Comparison of ENCODE assay signal across 27 mouse cellular contexts in the genomic region with DNA sequence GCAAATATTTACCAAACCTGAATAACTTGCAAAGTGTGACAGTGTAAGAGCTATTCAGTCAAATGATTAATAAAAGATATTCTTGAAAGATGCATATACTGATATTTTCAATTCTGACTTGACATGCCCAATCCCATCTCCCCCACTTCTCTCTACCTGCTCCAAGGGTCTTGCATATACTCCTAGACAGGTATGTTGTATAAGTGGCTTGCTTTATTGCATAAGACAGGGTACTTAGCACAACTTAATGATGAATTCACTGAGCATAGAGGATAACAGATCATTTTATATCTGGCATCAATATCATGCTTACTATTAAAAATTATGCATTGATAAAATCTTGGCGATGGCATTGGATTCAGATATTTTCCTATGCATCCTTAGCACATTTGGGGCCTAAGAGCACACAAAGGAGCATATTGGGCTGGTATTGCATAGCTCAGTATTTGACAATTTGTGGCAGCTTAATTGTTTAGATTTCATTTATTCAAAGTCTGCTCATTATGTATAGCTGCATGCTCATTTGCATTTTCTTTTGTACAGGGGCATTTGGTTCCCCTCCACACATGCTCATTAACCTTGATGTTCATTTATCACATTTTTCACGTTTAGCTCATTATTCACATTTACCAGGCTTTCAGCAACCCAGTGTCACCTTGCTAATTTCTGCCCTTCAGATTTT.
DNase-seq lines count a peak whose midpoint lies in the region; ATAC-seq and TF ChIP-seq lines count a peak whose summit lies in the region.
"Had no signal": no experiment of that assay in that cellular context is flagged by ENCODE, and none has a peak within 500 bp of the region (broad histone marks: within the 10 kb centered on the region; RNA-seq: fewer than 3 reads in every experiment).

No protein-coding gene starts in this region.

- WGBS in hindbrain, embryonic 12.5 days = 47% methylated on average over 2 of the region's 2 CpGs
- WGBS in hindbrain, embryonic 10.5 days = 72% methylated on average over 2 of the region's 2 CpGs
- WGBS in neural tube, embryonic 12.5 days = 66% methylated on average over 2 of the region's 2 CpGs
- WGBS in neural tube, embryonic 15.5 days = 41% methylated on average over 2 of the region's 2 CpGs
- 14% methylated on average over 2 of the region's 2 CpGs for WGBS in forebrain, embryonic 15.5 days
- WGBS in kidney, adult 2 months = 69% methylated on average over 2 of the region's 2 CpGs

- TF ChIP-seq POLR2A in kidney, adult 2 months (IDR thresholded peaks at IDR 0.05; ENCODE audit: low read depth, low read length) = no peak

- no peak overlapping the region for H3K27ac ChIP-seq in hindbrain, embryonic 12.5 days
- H3K27ac ChIP-seq in hindbrain, embryonic 10.5 days = no peak overlapping the region
- H3K27ac ChIP-seq in neural tube, embryonic 12.5 days = no peak overlapping the region
- H3K27ac ChIP-seq in neural tube, embryonic 15.5 days (replicated peaks) = no peak overlapping the region
- peak overlapping the region; percentile 48 for H3K27ac ChIP-seq in forebrain, embryonic 15.5 days (replicated peaks)
- no peak overlapping the region for H3K27ac ChIP-seq in kidney, adult 2 months (ENCODE audit: insufficient read depth, low read depth, low read length)
- H3K27ac ChIP-seq: embryonic facial prominence, embryonic 12.5 days; hindbrain, embryonic 15.5 days; intestine, embryonic 15.5 days; kidney, postnatal 0 days; limb, embryonic 10.5 days; limb, embryonic 15.5 days; liver, embryonic 13.5 days; macrophage; stomach, embryonic 15.5 days had no signal

- no peak for DNase-seq in hindbrain, embryonic 10.5 days (ENCODE audit: low spot score)
- no peak for DNase-seq in kidney, adult 2 months
- DNase-seq in layer of hippocampus, postnatal 10 days (ENCODE audit: low spot score in 2 of 2) = no peak
- DNase-seq: adrenal gland, postnatal 14 days; cerebellum, adult 11-12 months; cerebellum, adult 9-11 months; embryo, embryonic 11 days; heart, postnatal 14 days; kidney, adult 8-10 months; kidney, postnatal 4 days; liver, embryonic 13.5 days; lung, adult 18-20 months; right cerebral cortex, postnatal 14 days had no signal

- H3K4me1 ChIP-seq in hindbrain, embryonic 12.5 days = 0 out of 2 replicates have a peak, but pooled peaks cover 4% of the 10 kb centered on the region
- no peaks in the 10 kb centered on the region for H3K4me1 ChIP-seq in hindbrain, embryonic 10.5 days (replicated peaks)
- H3K4me1 ChIP-seq in neural tube, embryonic 12.5 days = no peaks in the 10 kb centered on the region
- H3K4me1 ChIP-seq in neural tube, embryonic 15.5 days = no peaks in the 10 kb centered on the region
- peaks cover 18% of the 10 kb centered on the region for H3K4me1 ChIP-seq in forebrain, embryonic 15.5 days
- H3K4me1 ChIP-seq in kidney, adult 2 months (ENCODE audit: control insufficient read depth, insufficient read depth, low read length) = no peaks in the 10 kb centered on the region
- H3K4me1 ChIP-seq: embryonic facial prominence, embryonic 12.5 days; hindbrain, embryonic 15.5 days; intestine, embryonic 15.5 days; limb, embryonic 10.5 days; limb, embryonic 15.5 days; liver, embryonic 13.5 days; stomach, embryonic 15.5 days had no signal

- ATAC-seq in hindbrain, embryonic 12.5 days (ENCODE audit: low FRiP score) = peak; percentile 81
- ATAC-seq in neural tube, embryonic 12.5 days (ENCODE audit: low FRiP score, low read depth) = peak; percentile 44; the same call in 1 of the 2 replicates
- no peak for ATAC-seq in neural tube, embryonic 15.5 days (ENCODE audit: low FRiP score)
- peak; percentile 85 for ATAC-seq in forebrain, embryonic 15.5 days (replicated peaks)
- ATAC-seq: CD4-positive, CD25-positive, alpha-beta regulatory T cell, adult 4 months; intestine, embryonic 15.5 days; lung, postnatal 0 days had no signal

- H3K9ac ChIP-seq in hindbrain, embryonic 12.5 days = no peak overlapping the region
- no peak overlapping the region for H3K9ac ChIP-seq in neural tube, embryonic 12.5 days
- H3K9ac ChIP-seq in neural tube, embryonic 15.5 days (replicated peaks) = no peak overlapping the region
- H3K9ac ChIP-seq in forebrain, embryonic 15.5 days (replicated peaks) = no peak overlapping the region
- H3K9ac ChIP-seq: embryonic facial prominence, embryonic 12.5 days; hindbrain, embryonic 15.5 days; intestine, embryonic 15.5 days; limb, embryonic 15.5 days; liver, embryonic 13.5 days; stomach, embryonic 15.5 days had no signal

- no peaks in the 10 kb centered on the region for H3K27me3 ChIP-seq in hindbrain, embryonic 12.5 days
- no peaks in the 10 kb centered on the region for H3K27me3 ChIP-seq in hindbrain, embryonic 10.5 days (ENCODE audit: insufficient read depth, poor library complexity, severe bottlenecking)
- H3K27me3 ChIP-seq in neural tube, embryonic 12.5 days (replicated peaks) = no peaks in the 10 kb centered on the region
- no peaks in the 10 kb centered on the region for H3K27me3 ChIP-seq in neural tube, embryonic 15.5 days (replicated peaks)
- H3K27me3 ChIP-seq in forebrain, embryonic 15.5 days = no peaks in the 10 kb centered on the region
- no peaks in the 10 kb centered on the region for H3K27me3 ChIP-seq in kidney, adult 2 months (replicated peaks; ENCODE audit: control insufficient read depth, insufficient read depth, low read length)
- H3K27me3 ChIP-seq: embryonic facial prominence, embryonic 12.5 days; hindbrain, embryonic 15.5 days; intestine, embryonic 15.5 days; limb, embryonic 15.5 days; liver, embryonic 13.5 days; stomach, embryonic 15.5 days had no signal

- no peaks in the 10 kb centered on the region for H3K36me3 ChIP-seq in hindbrain, embryonic 12.5 days
- H3K36me3 ChIP-seq in hindbrain, embryonic 10.5 days = no peaks in the 10 kb centered on the region
- H3K36me3 ChIP-seq in neural tube, embryonic 12.5 days = no peaks in the 10 kb centered on the region
- no peaks in the 10 kb centered on the region for H3K36me3 ChIP-seq in neural tube, embryonic 15.5 days
- H3K36me3 ChIP-seq in forebrain, embryonic 15.5 days = no peaks in the 10 kb centered on the region
- no peaks in the 10 kb centered on the region for H3K36me3 ChIP-seq in kidney, adult 2 months (ENCODE audit: control insufficient read depth, insufficient read depth, low read length)
- H3K36me3 ChIP-seq: embryonic facial prominence, embryonic 12.5 days; hindbrain, embryonic 15.5 days; intestine, embryonic 15.5 days; limb, embryonic 10.5 days; limb, embryonic 15.5 days; liver, embryonic 13.5 days; stomach, embryonic 15.5 days had no signal

- no peak for TF ChIP-seq CTCF in kidney, adult 2 months (conservative IDR thresholded peaks at IDR 0.05; ENCODE audit: insufficient read depth, insufficient read length, low read depth, low read length)

- H3K4me3 ChIP-seq in hindbrain, embryonic 12.5 days = no peak overlapping the region
- H3K4me3 ChIP-seq in hindbrain, embryonic 10.5 days = no peak overlapping the region
- H3K4me3 ChIP-seq in neural tube, embryonic 12.5 days = no peak overlapping the region
- no peak overlapping the region for H3K4me3 ChIP-seq in neural tube, embryonic 15.5 days (replicated peaks)
- no peak overlapping the region for H3K4me3 ChIP-seq in forebrain, embryonic 15.5 days
- H3K4me3 ChIP-seq in kidney, adult 2 months (ENCODE audit: insufficient read depth, low read depth, low read length) = no peak overlapping the region
- H3K4me3 ChIP-seq: embryonic facial prominence, embryonic 12.5 days; hindbrain, embryonic 15.5 days; intestine, embryonic 15.5 days; limb, embryonic 10.5 days; limb, embryonic 15.5 days; liver, embryonic 13.5 days; stomach, embryonic 15.5 days had no signal

- H3K4me2 ChIP-seq in hindbrain, embryonic 12.5 days (replicated peaks) = no peak overlapping the region
- no peak overlapping the region for H3K4me2 ChIP-seq in neural tube, embryonic 12.5 days (replicated peaks)
- no peak overlapping the region for H3K4me2 ChIP-seq in neural tube, embryonic 15.5 days
- H3K4me2 ChIP-seq in forebrain, embryonic 15.5 days (replicated peaks) = no peak overlapping the region
- H3K4me2 ChIP-seq: embryonic facial prominence, embryonic 12.5 days; hindbrain, embryonic 15.5 days; intestine, embryonic 15.5 days; limb, embryonic 15.5 days; liver, embryonic 13.5 days; stomach, embryonic 15.5 days had no signal

- H3K9me3 ChIP-seq in hindbrain, embryonic 12.5 days (replicated peaks) = no peaks in the 10 kb centered on the region
- H3K9me3 ChIP-seq in hindbrain, embryonic 10.5 days = no peaks in the 10 kb centered on the region
- H3K9me3 ChIP-seq in neural tube, embryonic 12.5 days = no peaks in the 10 kb centered on the region
- H3K9me3 ChIP-seq in neural tube, embryonic 15.5 days (replicated peaks) = no peaks in the 10 kb centered on the region
- H3K9me3 ChIP-seq in forebrain, embryonic 15.5 days = no peaks in the 10 kb centered on the region
- H3K9me3 ChIP-seq: embryonic facial prominence, embryonic 12.5 days; hindbrain, embryonic 15.5 days; intestine, embryonic 15.5 days; limb, embryonic 10.5 days; limb, embryonic 15.5 days; stomach, embryonic 15.5 days had no signal
